Mouse (Mus musculus): ENCODE measurements around the gene Cdca5. TPM values are rescaled to one million over a fixed set of nuclear protein-coding genes. Genes with fewer than 3 reads are reported as not detected.

Cdca5 gene
- polyA plus RNA-seq, 1 experiment = 0.67 TPM

DNA sequence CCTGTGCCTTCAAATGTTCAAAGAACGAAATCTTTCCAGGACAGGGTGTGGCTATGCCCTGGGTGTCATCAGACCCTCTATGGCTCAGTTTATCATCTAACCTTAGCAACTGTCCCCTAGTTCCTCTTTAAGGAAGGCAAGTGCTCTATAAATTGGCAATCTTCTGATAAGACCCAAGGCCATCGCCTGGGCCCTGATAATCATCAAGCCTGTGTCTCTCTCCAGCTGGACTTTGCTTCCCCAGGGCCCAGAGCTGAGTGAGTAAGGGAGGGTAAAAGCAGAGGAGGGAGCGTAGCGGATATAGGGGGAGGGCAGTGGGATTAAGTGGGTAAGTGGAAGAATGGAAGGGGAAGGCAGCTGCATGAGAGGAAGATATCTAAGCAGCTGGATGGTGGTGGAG, 19.7 kb downstream of the Cdca5 start:
- H3K27me3 ChIP-seq (replicated peaks; ENCODE audit: control insufficient read depth, insufficient read depth, low read length) = no peaks in the 10 kb centered on the region
- no peak for TF ChIP-seq CTCF (conservative IDR thresholded peaks at IDR 0.05; ENCODE audit: insufficient read depth, insufficient read length, low read depth, low read length)
- no peak for TF ChIP-seq POLR2A (IDR thresholded peaks at IDR 0.05; ENCODE audit: low read depth, low read length)
- no peak overlapping the region for H3K4me3 ChIP-seq (ENCODE audit: insufficient read depth, low read depth, low read length)
- H3K36me3 ChIP-seq (ENCODE audit: control insufficient read depth, insufficient read depth, low read length) = no peaks in the 10 kb centered on the region
- H3K27ac ChIP-seq (ENCODE audit: insufficient read depth, low read depth, low read length) = no peak overlapping the region
- 74% methylated on average over 4 of the region's 4 CpGs for WGBS
- DNase-seq = no peak
- no peaks in the 10 kb centered on the region for H3K4me1 ChIP-seq (ENCODE audit: control insufficient read depth, insufficient read depth, low read length)

DNA sequence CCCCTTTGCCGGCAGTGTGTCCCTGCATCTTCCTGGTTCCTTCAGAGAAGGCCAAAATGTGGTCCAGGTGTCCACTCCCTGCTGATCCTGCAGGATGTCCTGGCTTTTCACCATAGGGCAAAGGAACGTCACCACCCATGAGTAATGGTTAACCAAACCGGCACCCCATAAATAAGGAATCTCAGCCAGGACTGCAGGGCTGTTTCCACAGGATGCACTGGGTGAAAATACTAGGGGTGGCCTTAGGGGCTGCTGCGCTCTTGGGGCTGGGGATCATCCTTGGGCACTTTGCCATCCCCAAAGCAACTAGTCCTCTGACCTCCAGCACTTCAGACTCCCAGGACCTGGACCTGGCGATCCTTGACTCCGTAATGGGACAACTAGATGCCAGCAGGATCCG, 20.8 kb downstream of the Cdca5 start, which contains the start of gene Naaladl1:
Naaladl1 (plus strand) TSS at position 197 of the 400 bp plus-strand sequence.
- Histone ChIP-seq H3K27ac (ENCODE audit: insufficient read depth, low read depth, low read length) (no peak within 1 kb of the TSS), H3K4me3 (ENCODE audit: insufficient read depth, low read depth, low read length) (no peak within 1 kb of the TSS), H3K36me3 (ENCODE audit: control insufficient read depth, insufficient read depth, low read length) (no peaks in the 10 kb centered on the region), H3K27me3 (replicated peaks; ENCODE audit: control insufficient read depth, insufficient read depth, low read length) (no peaks in the 10 kb centered on the region), H3K4me1 (ENCODE audit: control insufficient read depth, insufficient read depth, low read length) (no peaks in the 10 kb centered on the region)
- peak; percentile 40 for DNase-seq
- no peak for TF ChIP-seq CTCF (conservative IDR thresholded peaks at IDR 0.05; ENCODE audit: insufficient read depth, insufficient read length, low read depth, low read length)
- TF ChIP-seq POLR2A (IDR thresholded peaks at IDR 0.05; ENCODE audit: low read depth, low read length) = no peak
- 62% methylated on average over 7 of the region's 7 CpGs for WGBS

DNA sequence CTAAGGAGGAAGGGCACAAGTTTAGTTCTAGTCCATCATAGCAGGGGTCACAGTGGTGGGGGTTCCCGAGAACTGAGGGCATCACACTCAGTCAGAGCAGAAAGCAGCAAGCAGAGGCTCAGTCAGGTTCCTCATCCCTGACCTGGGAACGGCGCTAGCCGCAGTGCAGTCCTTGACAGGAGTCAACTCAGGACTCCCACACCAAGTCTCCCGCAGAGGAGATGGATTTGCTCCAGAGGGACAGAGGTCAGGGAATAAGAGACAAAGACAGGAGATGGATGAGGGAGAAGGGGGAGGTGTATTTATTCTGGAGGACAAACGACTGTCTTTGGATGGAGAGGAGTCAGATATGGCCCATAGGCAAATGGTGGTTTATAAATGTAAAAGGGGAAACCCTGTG, 28.3 kb downstream of the Cdca5 start:
- Histone ChIP-seq H3K4me1 (ENCODE audit: control insufficient read depth, insufficient read depth, low read length) (peaks cover 4% of the 10 kb centered on the region; the same call in 1 of the 2 replicates), H3K36me3 (ENCODE audit: control insufficient read depth, insufficient read depth, low read length) (no peaks in the 10 kb centered on the region), H3K4me3 (ENCODE audit: insufficient read depth, low read depth, low read length) (no peak overlapping the region), H3K27ac (ENCODE audit: insufficient read depth, low read depth, low read length) (no peak overlapping the region), H3K27me3 (replicated peaks; ENCODE audit: control insufficient read depth, insufficient read depth, low read length) (no peaks in the 10 kb centered on the region)
- peak; percentile 69 for DNase-seq
- 30% methylated on average over 6 of the region's 6 CpGs for WGBS
- no peak for TF ChIP-seq CTCF (conservative IDR thresholded peaks at IDR 0.05; ENCODE audit: insufficient read depth, insufficient read length, low read depth, low read length)
- no peak for TF ChIP-seq POLR2A (IDR thresholded peaks at IDR 0.05; ENCODE audit: low read depth, low read length)

DNA sequence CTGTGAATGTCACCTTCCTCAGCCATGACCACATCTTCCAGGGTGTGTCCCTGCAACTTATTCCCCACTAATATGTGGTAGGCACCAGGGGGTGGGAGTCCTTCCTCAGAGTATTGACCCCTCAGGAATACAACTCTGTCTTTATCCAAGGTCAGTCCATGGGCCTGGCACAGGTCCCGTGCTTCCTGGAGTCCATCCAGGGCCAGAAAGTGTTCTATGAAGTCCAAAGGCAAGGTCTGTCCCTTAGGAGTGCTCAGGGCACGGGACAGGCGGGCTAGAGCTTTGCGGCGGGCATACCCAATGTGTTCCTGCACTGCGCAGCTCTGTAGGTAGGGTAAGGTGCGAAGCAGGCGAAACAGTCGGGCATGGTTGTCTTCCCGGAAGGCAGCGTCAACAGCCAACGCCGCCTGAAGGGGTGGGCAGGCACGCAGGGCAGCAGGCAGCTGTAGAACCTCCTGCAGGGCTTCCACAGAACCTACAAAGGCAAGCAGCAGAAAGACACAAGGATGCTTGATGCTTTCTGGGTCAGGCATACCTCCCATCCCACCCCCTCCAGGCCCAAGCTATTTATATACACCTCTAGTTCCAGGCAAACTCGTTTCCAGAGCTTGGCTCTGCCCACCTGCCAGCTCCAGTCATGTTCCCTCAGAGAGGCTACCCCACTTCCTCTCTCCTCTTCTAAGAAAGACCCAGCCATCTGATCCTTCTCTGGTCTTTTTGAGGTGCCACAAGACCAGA, 31.5 kb downstream of the Cdca5 start:
- peak; percentile 68 for DNase-seq
- TF ChIP-seq CTCF (conservative IDR thresholded peaks at IDR 0.05; ENCODE audit: insufficient read depth, insufficient read length, low read depth, low read length) (no peak), POLR2A (IDR thresholded peaks at IDR 0.05; ENCODE audit: low read depth, low read length) (no peak)
- H3K36me3 ChIP-seq (ENCODE audit: control insufficient read depth, insufficient read depth, low read length) = no peaks in the 10 kb centered on the region

DNA sequence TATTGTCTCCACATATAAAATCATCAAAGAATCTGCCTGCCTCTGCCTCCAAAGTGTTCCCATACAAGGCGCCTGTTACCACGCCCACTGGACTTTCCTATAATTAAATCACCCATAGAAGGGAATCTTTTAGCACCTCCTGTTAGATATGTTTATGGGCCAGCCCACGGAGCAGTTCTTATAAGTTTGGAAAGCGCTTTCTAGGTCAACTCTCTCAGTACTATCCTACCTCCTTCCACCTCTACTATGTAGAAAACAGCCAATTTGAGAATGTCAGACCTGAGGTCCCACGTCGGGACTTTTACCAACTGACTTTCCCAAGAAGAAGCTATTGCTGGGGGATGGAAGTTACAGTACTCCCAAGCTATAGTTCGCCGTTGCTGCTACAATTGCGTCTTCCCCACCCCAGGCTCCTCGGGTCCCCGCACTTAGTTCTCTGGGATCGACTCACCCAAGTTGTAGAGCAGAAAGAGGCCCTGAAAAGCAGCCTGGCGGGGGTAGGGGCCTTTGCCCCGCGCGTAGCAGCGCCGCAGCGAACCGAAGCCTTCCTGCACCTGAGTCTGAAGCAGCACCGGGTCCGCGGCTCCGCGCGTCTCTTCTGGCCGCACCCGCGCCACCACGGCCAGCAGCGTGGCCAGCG, 32.7 kb downstream of the Cdca5 start:
- WGBS = 4% methylated on average over 32 of the region's 32 CpGs
- H3K27ac ChIP-seq (ENCODE audit: insufficient read depth, low read depth, low read length) = peak overlapping the region; percentile 40
- H3K36me3 ChIP-seq (ENCODE audit: control insufficient read depth, insufficient read depth, low read length) = no peaks in the 10 kb centered on the region
- DNase-seq = no peak
- no peaks in the 10 kb centered on the region for H3K27me3 ChIP-seq (replicated peaks; ENCODE audit: control insufficient read depth, insufficient read depth, low read length)
- H3K4me1 ChIP-seq (ENCODE audit: control insufficient read depth, insufficient read depth, low read length) = peaks cover 7% of the 10 kb centered on the region; the same call in 1 of the 2 replicates
- H3K4me3 ChIP-seq (ENCODE audit: insufficient read depth, low read depth, low read length) = peak overlapping the region; percentile 77
- TF ChIP-seq POLR2A (IDR thresholded peaks at IDR 0.05; ENCODE audit: low read depth, low read length) (no peak), CTCF (conservative IDR thresholded peaks at IDR 0.05; ENCODE audit: insufficient read depth, insufficient read length, low read depth, low read length) (no peak)

More for the DNA sequence above, 31.5 kb downstream of the Cdca5 start:
- no peak overlapping the region for H3K27ac ChIP-seq (ENCODE audit: insufficient read depth, low read depth, low read length)
- no peaks in the 10 kb centered on the region for H3K27me3 ChIP-seq (replicated peaks; ENCODE audit: control insufficient read depth, insufficient read depth, low read length)
- no peak overlapping the region for H3K4me3 ChIP-seq (ENCODE audit: insufficient read depth, low read depth, low read length)
- WGBS = 73% methylated on average over 15 of the region's 15 CpGs
- H3K4me1 ChIP-seq (ENCODE audit: control insufficient read depth, insufficient read depth, low read length) = peaks cover 7% of the 10 kb centered on the region; the same call in 1 of the 2 replicates

DNA sequence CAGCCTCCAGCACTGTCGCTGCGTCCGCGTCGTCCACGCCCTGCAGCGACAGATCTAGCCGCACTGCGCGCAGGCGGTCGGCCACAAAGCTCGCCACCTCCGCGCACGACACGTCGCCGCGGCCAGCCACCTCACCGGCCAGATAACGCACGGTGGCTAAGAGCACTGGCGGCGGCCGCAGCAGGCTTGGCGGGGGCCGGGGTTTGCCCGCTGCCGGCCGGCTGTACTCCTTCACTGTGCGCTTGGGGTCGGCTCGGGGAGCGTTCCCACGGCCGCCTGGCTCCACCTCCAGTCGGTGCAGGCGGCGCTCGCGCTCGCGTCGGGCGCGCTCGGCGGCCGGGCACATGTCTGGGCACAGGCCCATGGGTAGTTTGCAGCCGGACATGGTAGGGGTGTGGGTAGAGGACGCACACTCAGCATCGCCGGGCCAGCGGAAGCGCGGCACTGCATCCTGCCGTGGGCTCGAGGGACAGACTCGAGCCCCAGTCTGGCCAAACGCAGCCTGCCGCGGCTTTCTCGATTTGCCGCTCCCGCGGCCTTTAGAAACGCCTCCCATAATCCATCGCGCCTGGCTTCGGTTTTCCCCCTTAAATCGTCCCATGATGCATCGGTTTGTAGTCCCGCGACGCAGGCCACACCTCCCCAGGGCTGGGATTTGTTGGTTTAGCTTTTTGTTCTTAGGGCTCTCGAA, 33.3 kb downstream of the Cdca5 start, which contains the start of gene Sac3d1:
Sac3d1 (minus strand) TSS at position 665 of the 691 bp plus-strand sequence.
- Histone ChIP-seq H3K27ac (ENCODE audit: insufficient read depth, low read depth, low read length) (peak within 1 kb of the TSS; percentile 44), H3K27me3 (replicated peaks; ENCODE audit: control insufficient read depth, insufficient read depth, low read length) (no peaks in the 10 kb centered on the region), H3K36me3 (ENCODE audit: control insufficient read depth, insufficient read depth, low read length) (no peaks in the 10 kb centered on the region), H3K4me3 (ENCODE audit: insufficient read depth, low read depth, low read length) (peak within 1 kb of the TSS; percentile 77), H3K4me1 (ENCODE audit: control insufficient read depth, insufficient read depth, low read length) (peaks cover 3% of the 10 kb centered on the region; the same call in 1 of the 2 replicates)
- peak; percentile 95 for DNase-seq
- no peak for TF ChIP-seq CTCF (conservative IDR thresholded peaks at IDR 0.05; ENCODE audit: insufficient read depth, insufficient read length, low read depth, low read length)
- peak; percentile 16 for TF ChIP-seq POLR2A (IDR thresholded peaks at IDR 0.05; ENCODE audit: low read depth, low read length)
- WGBS = under 1% methylated on average over 77 of the region's 77 CpGs
